Mouse (Mus musculus): ENCODE results near the gene 2700097O09Rik. TPM values are rescaled to one million over a fixed set of nuclear protein-coding genes. Genes with fewer than 3 reads are reported as not detected.

The 2700097O09Rik gene
- polyA plus RNA-seq, 1 experiment = 23.9 TPM

Other genes with a start within 250 kb of the 2700097O09Rik start
- 65.5 and 72.7 TPM in 2 replicates for gene Cfl2, start 217.2 kb downstream of the 2700097O09Rik start, polyA plus RNA-seq (2012; rRNA removed)
- not detected in 2 replicates for gene Gm20403, start 93.6 kb downstream of the 2700097O09Rik start, polyA plus RNA-seq (2012; rRNA removed)
- 2.2 TPM in 2 replicates for gene Baz1a, start 65.8 kb downstream of the 2700097O09Rik start, polyA plus RNA-seq (2012; rRNA removed)
- 68.2 and 87.6 TPM in 2 replicates for gene Srp54a, start 152 bp upstream of the 2700097O09Rik start, polyA plus RNA-seq (2012; rRNA removed)
- 23.7 and 24.9 TPM in 2 replicates for gene Fam177a, start 44.4 kb upstream of the 2700097O09Rik start, polyA plus RNA-seq (2012; rRNA removed)
- 30.1 and 32.0 TPM in 2 replicates for gene Srp54b, start 75.0 kb upstream of the 2700097O09Rik start, polyA plus RNA-seq (2012; rRNA removed)
- not detected in 2 replicates for gene 1700047I17Rik2, start 119.5 kb upstream of the 2700097O09Rik start, polyA plus RNA-seq (2012; rRNA removed)
- 67.5 and 69.3 TPM in 2 replicates for gene Srp54c, start 150.1 kb upstream of the 2700097O09Rik start, polyA plus RNA-seq (2012; rRNA removed)
- 6.5 and 7.0 TPM in 2 replicates for gene 1110008L16Rik, start 219.5 kb upstream of the 2700097O09Rik start, polyA plus RNA-seq (2012; rRNA removed)
- gene Ppp2r3c, start 222.9 kb upstream of the 2700097O09Rik start, polyA plus RNA-seq (2012; rRNA removed) = 10.2 and 11.9 TPM in 2 replicates